Mouse (Mus musculus): ENCODE measurements around the gene Slfn14.
"Not testable (repeated sequence)": the region's sequence is repeated elsewhere in the genome, so short reads cannot be mapped to it uniquely, and the experiment has no call there.

Slfn14 gene

GRCm38 (mm10) chr11:83279691-83280090 lies 6.8 kb downstream of the Slfn14 start:
- no peak for DNase-seq

- no peak for DNase-seq
Observed at GRCm38 (mm10) chr11:83279024-83279423, 7.5 kb downstream of the Slfn14 start.

GRCm38 (mm10) chr11:83276251-83276650 lies 10.3 kb downstream of the Slfn14 start:
- DNase-seq: no peak

GRCm38 (mm10) chr11:83271951-83272843 lies 14.3 kb downstream of the Slfn14 start:
- peak; percentile 21 to 22 for DNase-seq

- DNase-seq: peak; percentile 79 to 87
Observed at GRCm38 (mm10) chr11:83271151-83271950, 15.2 kb downstream of the Slfn14 start.

- DNase-seq: no peak
Observed at GRCm38 (mm10) chr11:83270842-83271150, 15.7 kb downstream of the Slfn14 start.

GRCm38 (mm10) chr11:83263146-83263545 lies 23.4 kb downstream of the Slfn14 start:
- no peak for DNase-seq

- DNase-seq: no peak
Observed at GRCm38 (mm10) chr11:83262673-83263072, 23.9 kb downstream of the Slfn14 start.

- DNase-seq: not testable (repeated sequence)
Observed at GRCm38 (mm10) chr11:83257211-83257610, 29.3 kb downstream of the Slfn14 start.

GRCm38 (mm10) chr11:83239811-83240210 lies 46.7 kb downstream of the Slfn14 start:
- DNase-seq: no peak

GRCm38 (mm10) chr11:83238389-83238788 lies 48.1 kb downstream of the Slfn14 start:
- no peak for DNase-seq

- DNase-seq: not testable (repeated sequence)
Observed at GRCm38 (mm10) chr11:83237390-83237789, 49.1 kb downstream of the Slfn14 start.

GRCm38 (mm10) chr11:83233621-83234020 lies 52.9 kb downstream of the Slfn14 start:
- DNase-seq: not testable (repeated sequence)

- DNase-seq: no peak
Observed at GRCm38 (mm10) chr11:83230966-83231365, 55.6 kb downstream of the Slfn14 start.

GRCm38 (mm10) chr11:83227926-83228723 lies 58.4 kb downstream of the Slfn14 start:
- DNase-seq: no peak

GRCm38 (mm10) chr11:83225371-83225960 lies 61.1 kb downstream of the Slfn14 start:
- no peak for DNase-seq
